Mouse (Mus musculus) brain, embryonic 14.5 days (tissue): Measurements from ENCODE around the gene Tmem258.

Source experiments
- CTCF ChIP-seq: fragments of 200-500 bp; IDR thresholded peaks from 2 replicates; pipeline ENCODE4 v1.5.1; 2012; ENCODE audit warnings: inconsistent platforms, mild to moderate bottlenecking, moderate library complexity, borderline replicate concordance; ENCODE audit not compliant: insufficient read depth, insufficient read length; ENCODE audit errors: extremely low read depth
- POLR2A ChIP-seq: fragments of 200-500 bp; IDR thresholded peaks from 2 replicates; pipeline ENCODE4 v1.6.1; 2012; ENCODE audit warnings: mild to moderate bottlenecking, inconsistent platforms, borderline replicate concordance; ENCODE audit not compliant: poor library complexity, insufficient read depth, insufficient read length, severe bottlenecking; ENCODE audit errors: extremely low read depth

GRCm38 (mm10) chr19:10171846-10172245 lies 32.0 kb upstream of the Tmem258 start:
- TF ChIP-seq CTCF (no peak), POLR2A (no peak)
